Mouse (Mus musculus): Measurements from ENCODE around the gene Kif7. TPM values are rescaled to one million over a fixed set of nuclear protein-coding genes. Genes with fewer than 3 reads are reported as not detected.
A peak's percentile ranks its signal among the peaks of the same experiment; 100 is the strongest.

Kif7 gene
- polyA plus RNA-seq, 1 experiment from 2014 or later: 7.6 TPM

- Histone ChIP-seq H3K36me3 (ENCODE audit: insufficient read depth) (peaks cover 94% of the 10 kb centered on the region), H3K9ac (no peak overlapping the region), H3K27me3 (ENCODE audit: insufficient read depth, low read length) (no peaks in the 10 kb centered on the region), H3K4me2 (no peak overlapping the region), H3K4me3 (ENCODE audit: low read depth, low read length) (no peak overlapping the region), H3K4me1 (ENCODE audit: insufficient read depth) (no peaks in the 10 kb centered on the region), H3K27ac (ENCODE audit: low read depth) (no peak overlapping the region), H3K9me3 (ENCODE audit: low read depth, low read length) (no peaks in the 10 kb centered on the region)
- no peak for DNase-seq
- TF ChIP-seq CTCF (IDR thresholded peaks at IDR 0.05; ENCODE audit: low read depth): no peak
- ATAC-seq (ENCODE audit: insufficient read depth): no peak
- 90% methylated on average over 2 of the region's 2 CpGs for WGBS
Observed at GRCm38 (mm10) chr7:79680231-79680630, 35.3 kb downstream of the Kif7 start.

GRCm38 (mm10) chr7:79679186-79679585, 36.3 kb downstream of the Kif7 start:
- Histone ChIP-seq H3K4me1 (ENCODE audit: insufficient read depth) (no peaks in the 10 kb centered on the region), H3K4me3 (ENCODE audit: low read depth, low read length) (no peak overlapping the region), H3K9me3 (ENCODE audit: low read depth, low read length) (no peaks in the 10 kb centered on the region), H3K9ac (no peak overlapping the region), H3K27me3 (ENCODE audit: insufficient read depth, low read length) (no peaks in the 10 kb centered on the region), H3K27ac (ENCODE audit: low read depth) (no peak overlapping the region), H3K36me3 (ENCODE audit: insufficient read depth) (peaks cover 94% of the 10 kb centered on the region), H3K4me2 (no peak overlapping the region)
- ATAC-seq (ENCODE audit: insufficient read depth): no peak
- TF ChIP-seq CTCF (IDR thresholded peaks at IDR 0.05; ENCODE audit: low read depth): peak; percentile 43
- peak; percentile 38 for DNase-seq

- Histone ChIP-seq H3K27me3 (ENCODE audit: insufficient read depth, low read length) (no peaks in the 10 kb centered on the region), H3K4me2 (no peak overlapping the region), H3K27ac (ENCODE audit: low read depth) (peak overlapping the region; percentile 46; the same call in 1 of the 2 replicates), H3K9me3 (ENCODE audit: low read depth, low read length) (no peaks in the 10 kb centered on the region), H3K4me3 (ENCODE audit: low read depth, low read length) (no peak overlapping the region), H3K9ac (no peak overlapping the region), H3K36me3 (ENCODE audit: insufficient read depth) (peaks cover 89% of the 10 kb centered on the region), H3K4me1 (ENCODE audit: insufficient read depth) (no peaks in the 10 kb centered on the region)
- ATAC-seq (ENCODE audit: insufficient read depth) (peak; percentile 95), DNase-seq (peak; percentile 66)
- WGBS: 70% methylated on average over 4 of the region's 4 CpGs
- TF ChIP-seq CTCF (IDR thresholded peaks at IDR 0.05; ENCODE audit: low read depth): no peak
Observed at GRCm38 (mm10) chr7:79670900-79671604, 44.5 kb downstream of the Kif7 start.

GRCm38 (mm10) chr7:79666690-79667089, 48.8 kb downstream of the Kif7 start:
- no peak overlapping the region for H3K27ac ChIP-seq (ENCODE audit: low read depth)
- DNase-seq (no peak), ATAC-seq (ENCODE audit: insufficient read depth) (no peak)
- no peak overlapping the region for H3K4me3 ChIP-seq (ENCODE audit: low read depth, low read length)
- TF ChIP-seq CTCF (IDR thresholded peaks at IDR 0.05; ENCODE audit: low read depth): no peak
- peaks cover 62% of the 10 kb centered on the region for H3K36me3 ChIP-seq (ENCODE audit: insufficient read depth)
- peaks cover 8% of the 10 kb centered on the region; the same call in 1 of the 2 replicates for H3K4me1 ChIP-seq (ENCODE audit: insufficient read depth)
- no peak overlapping the region for H3K9ac ChIP-seq
- H3K27me3 ChIP-seq (ENCODE audit: insufficient read depth, low read length): no peaks in the 10 kb centered on the region
- H3K4me2 ChIP-seq: no peak overlapping the region
- H3K9me3 ChIP-seq (ENCODE audit: low read depth, low read length): no peaks in the 10 kb centered on the region

GRCm38 (mm10) chr7:79661253-79661890, 54.1 kb downstream of the Kif7 start:
- H3K9me3 ChIP-seq (ENCODE audit: low read depth, low read length): no peaks in the 10 kb centered on the region
- peak overlapping the region; percentile 99 for H3K4me3 ChIP-seq (ENCODE audit: low read depth, low read length)
- peak overlapping the region; percentile 93 for H3K9ac ChIP-seq
- peak; percentile 11 for DNase-seq
- 10% methylated on average over 5 of the region's 5 CpGs for WGBS
- peaks cover 12% of the 10 kb centered on the region; the same call in 1 of the 2 replicates for H3K36me3 ChIP-seq (ENCODE audit: insufficient read depth)
- TF ChIP-seq CTCF (IDR thresholded peaks at IDR 0.05; ENCODE audit: low read depth): no peak
- H3K4me2 ChIP-seq: peak overlapping the region; percentile 83
- H3K27ac ChIP-seq (ENCODE audit: low read depth): no peak overlapping the region
- no peak for ATAC-seq (ENCODE audit: insufficient read depth)
- H3K4me1 ChIP-seq (ENCODE audit: insufficient read depth): peaks cover 9% of the 10 kb centered on the region; the same call in 1 of the 2 replicates
- H3K27me3 ChIP-seq (ENCODE audit: insufficient read depth, low read length): no peaks in the 10 kb centered on the region

- H3K4me3 ChIP-seq (ENCODE audit: low read depth, low read length): peak overlapping the region; percentile 99
- H3K36me3 ChIP-seq (ENCODE audit: insufficient read depth): peaks cover 5% of the 10 kb centered on the region; the same call in 1 of the 2 replicates
- peaks cover 9% of the 10 kb centered on the region; the same call in 1 of the 2 replicates for H3K4me1 ChIP-seq (ENCODE audit: insufficient read depth)
- peak overlapping the region; percentile 83 for H3K4me2 ChIP-seq
- under 1% methylated on average over 71 of the region's 73 CpGs for WGBS
- no peaks in the 10 kb centered on the region for H3K27me3 ChIP-seq (ENCODE audit: insufficient read depth, low read length)
- H3K9me3 ChIP-seq (ENCODE audit: low read depth, low read length): no peaks in the 10 kb centered on the region
- peak overlapping the region; percentile 58 for H3K27ac ChIP-seq (ENCODE audit: low read depth)
- TF ChIP-seq CTCF (IDR thresholded peaks at IDR 0.05; ENCODE audit: low read depth): no peak
- DNase-seq (peak; percentile 11), ATAC-seq (ENCODE audit: insufficient read depth) (peak; percentile 47)
- H3K9ac ChIP-seq: peak overlapping the region; percentile 93
Observed at GRCm38 (mm10) chr7:79660291-79661150, 55.0 kb downstream of the Kif7 start.

All from lung, embryonic 14.5 days (tissue).